Mouse (Mus musculus): ENCODE data around the gene Vmn1r84. TPM values are rescaled to one million over a fixed set of nuclear protein-coding genes. Genes with fewer than 3 reads are reported as not detected.

Gene Vmn1r84
- polyA plus RNA-seq (2021; fragmentation: Nextera tagmentation) = not detected in 2 replicates
- long read RNA-seq, experiment 1 = 0 reads
- long read RNA-seq, experiment 2 = 0 reads

GRCm38 (mm10) chr7:12369173-12369572 is at the start of gene Vmn1r84:
Gene Vmn1r84, minus strand, starts transcription at chr7:12369273.

GRCm38 (mm10) chr7:12329381-12329780 is 39.7 kb downstream of the Vmn1r84 start, which contains the start of gene Vmn1r83:
Gene Vmn1r83, minus strand, starts transcription at chr7:12329481.

Other genes with a start within 250 kb of the Vmn1r84 start
- not detected in 2 replicates for gene Vmn1r78, start 219.0 kb downstream of the Vmn1r84 start, polyA plus RNA-seq (2021; fragmentation: Nextera tagmentation)
- not detected in 2 replicates for gene Vmn1r79, start 198.0 kb downstream of the Vmn1r84 start, polyA plus RNA-seq (2021; fragmentation: Nextera tagmentation)
- not detected in 2 replicates for gene Vmn1r80, start 180.0 kb downstream of the Vmn1r84 start, polyA plus RNA-seq (2021; fragmentation: Nextera tagmentation)
- 0.01 TPM in 1 of 2 replicates, not detected in the other for gene Vmn1r81, start 101.0 kb downstream of the Vmn1r84 start, polyA plus RNA-seq (2021; fragmentation: Nextera tagmentation)
- gene Vmn1r82, start 68.8 kb downstream of the Vmn1r84 start, polyA plus RNA-seq (2021; fragmentation: Nextera tagmentation) = not detected in 2 replicates
- not detected in 2 replicates for gene Vmn1r83, start 39.8 kb downstream of the Vmn1r84 start, polyA plus RNA-seq (2021; fragmentation: Nextera tagmentation)
- gene Zfp551, start 53.5 kb upstream of the Vmn1r84 start, polyA plus RNA-seq (2021; fragmentation: Nextera tagmentation) = 2.5 and 2.6 TPM in 2 replicates
- 5.0 and 6.6 TPM in 2 replicates for gene Zfp606, start 109.0 kb upstream of the Vmn1r84 start, polyA plus RNA-seq (2021; fragmentation: Nextera tagmentation)
- gene 2900092C05Rik, start 143.2 kb upstream of the Vmn1r84 start, polyA plus RNA-seq (2021; fragmentation: Nextera tagmentation) = not detected in 2 replicates
- gene Vmn2r53, start 239.5 kb upstream of the Vmn1r84 start, polyA plus RNA-seq (2021; fragmentation: Nextera tagmentation) = 0.01 TPM in 1 of 2 replicates, not detected in the other

All from left cerebral cortex, adult 6 months (tissue).